Mouse (Mus musculus) liver, embryonic 16.5 days (tissue): ENCODE data around the gene Spast. TPM values are rescaled to one million over a fixed set of nuclear protein-coding genes. Genes with fewer than 3 reads are reported as not detected.

ENCODE experiments used
- ATAC-seq: fragments of 200-750 bp; cut with Nextera tagmentation; 2 replicates; pipeline ENCODE4 v1.8.0; 2017; ENCODE audit warnings: low read depth, mild to moderate bottlenecking, moderate number of reproducible peaks, moderate library complexity
- H3K27ac ChIP-seq: fragments of 300-500 bp; sonication (generic); 2 replicates; pipeline ENCODE4 v1.5.1; 2014; ENCODE audit warnings: mild to moderate bottlenecking, low read length
- H3K27me3 ChIP-seq: fragments of 300-500 bp; sonication (generic); 2 replicates; pipeline ENCODE4 v1.6.1; 2014; ENCODE audit warnings: low read depth, low read length, mixed read lengths; ENCODE audit not compliant: control insufficient read depth, insufficient read depth
- H3K36me3 ChIP-seq: fragments of 300-500 bp; sonication (generic); 2 replicates; pipeline ENCODE4 v1.6.1; 2014; ENCODE audit warnings: mild to moderate bottlenecking; ENCODE audit not compliant: control insufficient read depth, insufficient read depth
- H3K4me1 ChIP-seq: fragments of 300-500 bp; sonication (generic); 2 replicates; pipeline ENCODE4 v1.6.1; 2014; ENCODE audit warnings: low read depth, low read length, mixed read lengths; ENCODE audit not compliant: control insufficient read depth
- H3K4me2 ChIP-seq: fragments of 300-500 bp; sonication (generic); 2 replicates; pipeline ENCODE4 v1.6.1; 2014; ENCODE audit warnings: low read depth, low read length, mixed read lengths
- H3K4me3 ChIP-seq: fragments of 300-500 bp; sonication (generic); 2 replicates; pipeline ENCODE4 v1.5.1; 2014; ENCODE audit warnings: low read depth, mild to moderate bottlenecking, low read length
- H3K9ac ChIP-seq: fragments of 300-500 bp; sonication (generic); 2 replicates; pipeline ENCODE4 v1.6.1; 2014; ENCODE audit warnings: low read depth, low read length
- H3K9me3 ChIP-seq: fragments of 300-500 bp; sonication (generic); replicated peaks from 2 replicates; pipeline ENCODE4 v1.6.1; 2016; ENCODE audit warnings: low read length; ENCODE audit not compliant: control insufficient read depth
- WGBS: fragments of 180-500 bp; shearing (Covaris S2); extraction: QIAGEN DNeasy Blood & Tissue Kit; methylation state at CpG from one replicate; pipeline ENCODE4 v1.1.7; 2014; ENCODE audit not compliant: insufficient replicate concordance; 5-methylcytosine and 5-hydroxymethylcytosine counted together
- polyA plus RNA-seq: library from polyadenylated mRNA; unstranded; fragments of >200 nt; fragmentation: Nextera tagmentation; extraction: Ambion mirVana; gene quantifications from 2 replicates; pipeline ENCODE4 v1.2.1, GENCODE M21; 2015

Spast gene
- polyA plus RNA-seq, 1 experiment from 2014 or later = 4.2 TPM

DNA sequence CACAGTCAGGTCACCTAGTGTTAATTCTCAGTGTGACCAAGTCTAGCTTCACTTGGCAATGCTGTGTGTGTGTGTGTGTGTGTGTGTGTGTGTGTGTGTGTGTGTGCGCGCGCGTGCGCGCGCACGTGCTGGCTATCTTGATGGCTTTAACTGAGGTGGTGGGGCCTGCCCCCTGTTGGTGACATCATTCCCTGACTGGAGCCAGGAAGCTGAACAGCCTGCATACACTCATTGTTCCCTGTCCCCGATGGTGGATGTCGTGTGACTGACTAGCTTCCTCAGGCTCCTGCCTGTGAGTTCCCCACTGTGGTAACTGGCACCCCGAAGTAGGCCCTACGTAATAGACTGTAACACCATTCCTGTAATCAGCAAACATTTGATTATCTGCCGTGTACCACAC, 92.7 kb downstream of the Spast start:
- H3K9me3 ChIP-seq = no peaks in the 10 kb centered on the region
- no peaks in the 10 kb centered on the region for H3K27me3 ChIP-seq
- peak; percentile 41 for ATAC-seq
- no peak overlapping the region for H3K4me2 ChIP-seq
- H3K4me3 ChIP-seq = no peak overlapping the region
- 65% methylated on average over 12 of the region's 13 CpGs for WGBS
- H3K36me3 ChIP-seq = peaks cover 3% of the 10 kb centered on the region; the same call in 1 of the 2 replicates
- H3K9ac ChIP-seq = no peak overlapping the region
- no peak overlapping the region for H3K27ac ChIP-seq
- no peaks in the 10 kb centered on the region for H3K4me1 ChIP-seq

DNA sequence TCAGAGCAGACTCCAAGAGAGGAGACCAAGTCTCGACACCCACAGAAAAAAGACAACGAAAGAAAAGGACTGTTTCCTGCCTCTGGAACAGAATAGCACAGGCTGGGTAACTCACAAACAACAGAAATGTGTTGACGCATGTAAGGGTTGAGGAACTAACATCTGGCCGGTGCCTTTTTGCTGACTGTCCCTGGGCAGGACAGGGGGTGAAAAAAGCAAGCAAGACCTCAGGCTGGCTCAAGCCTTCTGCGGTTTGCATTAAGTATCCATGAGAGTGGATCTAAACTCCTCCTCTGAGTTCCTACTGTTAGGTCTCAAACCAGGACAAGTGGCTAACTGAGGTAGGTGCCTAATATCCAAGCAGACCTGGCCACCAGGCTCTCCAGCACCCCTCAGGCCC, 93.8 kb downstream of the Spast start:
- Histone ChIP-seq H3K4me2 (no peak overlapping the region), H3K9me3 (no peaks in the 10 kb centered on the region), H3K4me1 (no peaks in the 10 kb centered on the region), H3K27me3 (no peaks in the 10 kb centered on the region), H3K4me3 (no peak overlapping the region), H3K27ac (no peak overlapping the region), H3K9ac (no peak overlapping the region), H3K36me3 (no peaks in the 10 kb centered on the region)
- ATAC-seq = no peak
- 64% methylated on average over 5 of the region's 5 CpGs for WGBS

DNA sequence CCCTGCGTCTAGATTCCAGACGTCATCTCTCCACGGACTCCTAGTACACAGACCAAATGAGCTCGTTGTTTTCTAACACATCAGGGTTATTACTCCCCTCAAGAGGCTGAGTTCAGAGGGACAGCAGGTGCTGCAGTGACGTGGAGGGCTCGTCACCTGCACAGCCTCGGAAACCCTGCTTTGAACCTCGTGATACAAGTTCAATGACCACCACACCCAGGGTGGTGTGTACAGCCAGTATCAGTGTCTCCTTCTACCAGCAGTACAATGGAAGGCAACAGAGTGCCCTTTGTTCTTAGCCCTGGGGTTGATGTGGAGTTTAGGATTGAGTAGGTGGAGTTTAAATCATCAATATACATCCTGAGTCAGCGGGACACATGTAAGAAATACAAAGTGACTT, 99.0 kb downstream of the Spast start:
- Histone ChIP-seq H3K9ac (no peak overlapping the region), H3K4me1 (no peaks in the 10 kb centered on the region; the same call in 1 of the 2 replicates), H3K9me3 (no peaks in the 10 kb centered on the region), H3K27me3 (no peaks in the 10 kb centered on the region), H3K27ac (no peak overlapping the region), H3K36me3 (no peaks in the 10 kb centered on the region), H3K4me2 (no peak overlapping the region), H3K4me3 (no peak overlapping the region)
- WGBS = 71% methylated on average over 9 of the region's 9 CpGs
- no peak for ATAC-seq

DNA sequence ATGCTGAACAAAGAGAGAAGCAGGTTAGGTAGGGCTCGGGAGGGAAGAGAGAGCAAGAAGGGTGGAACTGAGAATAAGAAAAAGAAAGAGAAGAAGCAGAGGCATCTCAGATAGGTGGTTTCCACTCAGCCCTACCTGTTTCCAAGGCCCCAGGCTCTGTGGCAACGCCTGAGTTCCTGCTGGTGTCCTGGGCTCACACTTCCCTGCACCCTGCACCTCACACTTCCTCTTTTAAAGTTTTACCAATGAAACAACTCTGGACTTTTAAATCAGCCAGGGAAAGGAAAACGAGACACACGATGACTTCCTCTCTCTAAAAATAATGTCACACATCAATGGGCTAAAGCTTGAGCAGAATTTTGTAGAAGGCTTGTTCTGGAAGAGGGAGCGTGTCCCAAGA, 101.7 kb downstream of the Spast start:
- H3K9me3 ChIP-seq = no peaks in the 10 kb centered on the region
- no peak for ATAC-seq
- H3K9ac ChIP-seq = no peak overlapping the region
- no peaks in the 10 kb centered on the region for H3K27me3 ChIP-seq
- no peaks in the 10 kb centered on the region; the same call in 1 of the 2 replicates for H3K4me1 ChIP-seq
- no peak overlapping the region for H3K4me2 ChIP-seq
- no peak overlapping the region for H3K27ac ChIP-seq
- H3K36me3 ChIP-seq = no peaks in the 10 kb centered on the region
- no peak overlapping the region for H3K4me3 ChIP-seq
- 26% methylated on average over 5 of the region's 5 CpGs for WGBS

Other genes starting within 250 kb of the Spast start
- 82.5 and 86.5 TPM in 2 replicates for gene Memo1, start 43.5 kb upstream of the Spast start, polyA plus RNA-seq
- 91.7 and 107 TPM in 2 replicates for gene Dpy30, start 15.0 kb upstream of the Spast start, polyA plus RNA-seq
- gene Slc30a6, start 56.6 kb downstream of the Spast start, polyA plus RNA-seq = 16.3 and 16.6 TPM in 2 replicates
- gene Nlrc4, start 120.2 kb downstream of the Spast start, polyA plus RNA-seq = 0.36 and 0.44 TPM in 2 replicates
- gene Yipf4, start 150.5 kb downstream of the Spast start, polyA plus RNA-seq = 72.0 and 72.5 TPM in 2 replicates
- gene Birc6, start 189.3 kb downstream of the Spast start, polyA plus RNA-seq = 24.4 and 28.5 TPM in 2 replicates